Mouse (Mus musculus): ENCODE data around the gene Gm26620.

DNA sequence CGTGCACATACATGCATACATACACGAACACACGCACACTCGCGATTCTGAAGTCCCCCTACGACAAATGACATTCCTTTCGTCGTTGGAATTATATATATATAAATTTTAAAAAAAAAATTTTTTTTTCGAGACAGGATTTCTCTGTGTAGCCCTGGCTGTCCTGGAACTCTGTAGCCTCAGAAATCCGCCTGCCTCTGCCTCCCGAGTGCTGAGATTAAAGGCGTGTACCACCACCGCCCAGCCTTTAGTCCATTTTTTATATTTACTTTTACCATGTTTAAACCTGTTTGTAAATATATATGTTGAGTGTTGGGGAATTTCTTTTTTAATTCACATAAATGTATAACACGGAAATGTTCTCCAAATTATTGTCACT lies 16.0 kb upstream of the Gm26620 start:
- TF ChIP-seq CTCF (IDR thresholded peaks at IDR 0.05; ENCODE audit: low read depth) (no peak), EP300 (IDR thresholded peaks at IDR 0.05; ENCODE audit: low read depth) (no peak)
